Mouse (Mus musculus): ENCODE data around the gene Gm20388. TPM values are rescaled to one million over a fixed set of nuclear protein-coding genes. Genes with fewer than 3 reads are reported as not detected.

Gene Gm20388
- polyA plus RNA-seq, 1 experiment = 8.0 TPM

DNA sequence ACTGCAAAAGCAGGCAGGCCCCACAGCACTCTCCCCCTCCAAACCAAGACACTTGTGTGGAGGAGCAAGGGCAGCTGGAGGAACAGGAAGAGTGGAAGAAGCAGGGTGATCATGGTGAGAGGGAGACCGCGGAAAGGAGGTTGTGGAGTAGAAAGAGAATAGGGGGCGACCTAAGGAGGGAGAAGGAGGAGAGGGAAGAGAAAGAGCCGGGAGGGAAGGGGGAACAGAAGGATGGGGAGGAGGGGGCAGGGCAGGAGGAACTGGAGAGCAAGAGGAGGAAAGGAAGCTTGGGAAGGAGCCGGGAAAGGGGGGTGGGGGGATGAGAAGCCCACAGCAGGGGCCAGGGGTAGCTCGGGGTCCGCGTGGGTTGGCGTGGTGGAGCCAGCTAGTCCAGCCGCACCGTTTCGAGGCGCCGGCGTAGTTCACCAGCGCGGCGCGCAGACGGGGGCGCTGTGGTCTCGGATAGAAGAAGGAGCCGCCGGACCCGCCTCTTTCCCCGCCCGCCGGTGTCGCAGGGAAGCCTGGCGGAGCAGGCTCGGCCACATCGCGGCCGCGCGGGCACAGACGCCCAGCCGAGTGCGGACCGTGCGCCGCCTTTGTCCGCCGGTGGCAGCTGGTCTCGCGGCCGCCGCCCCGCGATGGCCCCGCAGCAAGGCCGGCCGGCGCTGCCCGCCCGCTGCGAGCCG is 3742.8 kb downstream of the Gm20388 start, which contains the start of gene Rhou:
Rhou (plus strand) TSS at position 622 of the 686 bp plus-strand sequence.

DNA sequence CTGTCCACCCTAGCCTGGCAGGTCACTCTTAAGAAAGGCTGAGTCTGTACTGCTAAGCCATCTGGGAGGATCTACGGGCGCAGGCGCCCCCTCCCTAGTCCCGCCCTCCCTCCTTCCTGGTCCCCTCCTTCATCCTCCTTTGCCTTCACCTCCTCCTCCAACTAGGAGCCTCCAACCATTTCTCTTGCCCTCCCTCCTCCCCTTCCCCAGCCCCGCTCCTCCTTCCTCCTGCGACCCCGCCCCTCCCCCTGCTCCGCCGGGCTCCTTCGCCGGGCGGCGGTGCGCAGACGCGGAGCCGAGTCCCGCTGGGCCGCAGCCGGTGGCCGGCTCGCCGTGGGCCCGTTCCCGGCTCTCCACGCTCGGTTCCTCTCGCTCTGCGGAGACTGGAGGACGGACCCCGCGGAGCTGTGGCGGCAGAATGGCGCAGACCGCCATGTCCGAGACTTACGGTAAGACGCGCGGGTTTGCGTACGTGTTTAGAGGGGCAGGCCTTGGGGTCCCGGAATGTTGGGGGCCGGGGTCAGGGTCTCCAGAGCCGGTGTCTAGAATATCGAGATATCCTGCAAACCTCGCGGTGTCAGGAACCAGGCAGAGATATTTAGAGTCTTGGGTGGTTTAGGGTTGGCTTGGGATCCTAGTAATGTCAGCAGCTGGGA is 3895.2 kb downstream of the Gm20388 start, which contains the start of gene Rab4a:
Rab4a (plus strand) TSS at position 268 of the 656 bp plus-strand sequence.

GRCm38 (mm10) chr8:123859648-123860259 is 3949.1 kb downstream of the Gm20388 start, which contains the start of gene Ccsap:
Gene Ccsap (minus strand): TSS chr8:123860209.

DNA sequence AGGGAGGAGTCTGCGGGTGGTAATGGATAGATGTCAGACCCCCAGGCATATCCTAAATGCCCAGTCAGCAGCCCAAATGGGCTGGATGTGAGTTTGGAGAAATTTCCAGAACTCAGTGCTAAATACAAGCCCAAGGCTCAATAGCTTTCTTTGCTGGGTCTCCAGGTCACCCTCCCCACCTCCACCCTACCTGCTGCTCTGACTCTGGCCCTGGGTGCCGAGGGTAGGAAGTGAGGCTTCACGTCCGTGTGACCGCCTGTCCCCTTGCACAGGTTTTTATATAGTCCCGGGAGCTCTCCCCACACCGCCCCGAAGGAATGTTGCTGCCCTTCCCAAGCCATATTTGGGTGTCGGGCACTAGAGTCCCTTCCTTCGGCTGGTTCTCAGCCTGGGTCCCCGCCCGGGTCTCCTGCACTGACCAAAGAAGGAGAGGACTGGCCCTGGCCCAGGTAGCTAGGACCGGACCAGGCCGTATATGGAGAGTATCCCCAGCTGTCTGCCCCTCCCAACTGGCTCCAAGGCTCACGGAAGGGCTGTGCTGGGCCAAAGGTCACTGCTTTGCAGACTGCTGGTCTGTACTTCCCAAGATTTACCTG is 3984.0 kb downstream of the Gm20388 start, which contains the start of gene Acta1:
Acta1 (minus strand) TSS at position 250 of the 596 bp plus-strand sequence.

DNA sequence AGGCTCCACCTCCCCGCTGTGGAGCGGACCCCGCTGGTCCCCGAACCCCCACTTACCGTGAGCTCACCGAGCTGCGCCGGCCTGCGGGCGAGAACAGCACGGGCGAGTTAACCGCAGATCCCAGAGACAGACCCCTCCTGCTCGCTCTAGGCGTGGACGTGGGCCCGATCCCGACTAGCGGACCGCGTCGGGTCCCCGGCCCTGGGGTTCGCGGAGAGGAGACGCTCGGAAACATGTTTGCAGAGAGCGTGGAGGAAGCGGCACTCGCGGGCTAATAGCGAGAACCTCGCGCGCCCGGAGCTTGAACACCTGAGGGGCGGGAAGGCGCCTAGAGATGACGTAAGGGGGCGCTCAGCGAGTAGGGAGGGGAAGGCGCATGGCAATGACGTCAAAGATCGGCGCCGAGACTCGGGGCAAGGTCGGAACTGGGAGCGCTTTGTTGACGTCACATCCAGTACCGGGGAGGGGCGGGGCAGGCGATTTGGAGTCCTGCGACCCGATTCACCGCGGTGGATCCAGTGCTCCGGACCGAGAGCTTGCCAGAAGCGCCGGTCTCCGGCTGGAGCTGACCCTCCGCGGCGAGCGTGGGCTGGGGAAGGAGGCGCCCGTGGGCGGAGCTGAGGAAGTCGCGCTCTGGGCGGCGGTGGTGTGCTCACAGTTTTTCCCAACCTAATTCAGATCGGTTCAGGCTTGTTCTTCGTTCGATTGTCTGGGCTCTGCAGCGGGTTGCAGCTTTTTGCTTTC is 4038.5 kb downstream of the Gm20388 start, which contains the start of gene Nup133:
Nup133 (minus strand) TSS at position 324 of the 744 bp plus-strand sequence.

DNA sequence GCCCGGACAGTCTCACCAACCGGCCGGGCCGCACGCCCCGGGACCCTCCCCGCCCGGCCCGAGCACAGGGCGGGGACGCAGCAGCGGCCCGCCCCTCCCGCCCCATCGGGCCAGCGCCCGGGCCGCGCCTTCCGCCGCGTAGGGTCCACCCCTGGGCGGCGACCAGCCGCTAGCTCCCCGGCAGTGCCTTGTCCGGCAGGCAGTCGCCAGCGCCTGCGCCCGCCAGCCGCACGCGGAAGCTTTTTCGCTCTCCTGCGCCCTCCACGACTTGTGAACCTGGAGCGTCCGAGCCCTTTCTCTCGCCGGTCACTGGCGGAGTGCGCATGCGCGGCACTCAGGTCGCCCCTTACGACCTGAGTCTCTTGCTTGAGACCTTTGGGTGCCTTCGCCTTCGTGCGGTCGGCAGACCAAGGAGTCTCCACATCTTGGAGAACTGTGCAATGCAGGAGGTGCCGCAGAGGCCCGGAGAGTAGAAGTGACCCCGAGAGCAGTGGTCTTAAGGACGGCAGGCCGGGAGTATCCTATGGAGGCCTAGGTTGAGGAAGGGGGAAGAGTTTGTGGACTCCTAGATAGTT is 4072.3 kb downstream of the Gm20388 start, which contains the start of gene Abcb10:
Abcb10 (minus strand) TSS at position 297 of the 575 bp plus-strand sequence.

DNA sequence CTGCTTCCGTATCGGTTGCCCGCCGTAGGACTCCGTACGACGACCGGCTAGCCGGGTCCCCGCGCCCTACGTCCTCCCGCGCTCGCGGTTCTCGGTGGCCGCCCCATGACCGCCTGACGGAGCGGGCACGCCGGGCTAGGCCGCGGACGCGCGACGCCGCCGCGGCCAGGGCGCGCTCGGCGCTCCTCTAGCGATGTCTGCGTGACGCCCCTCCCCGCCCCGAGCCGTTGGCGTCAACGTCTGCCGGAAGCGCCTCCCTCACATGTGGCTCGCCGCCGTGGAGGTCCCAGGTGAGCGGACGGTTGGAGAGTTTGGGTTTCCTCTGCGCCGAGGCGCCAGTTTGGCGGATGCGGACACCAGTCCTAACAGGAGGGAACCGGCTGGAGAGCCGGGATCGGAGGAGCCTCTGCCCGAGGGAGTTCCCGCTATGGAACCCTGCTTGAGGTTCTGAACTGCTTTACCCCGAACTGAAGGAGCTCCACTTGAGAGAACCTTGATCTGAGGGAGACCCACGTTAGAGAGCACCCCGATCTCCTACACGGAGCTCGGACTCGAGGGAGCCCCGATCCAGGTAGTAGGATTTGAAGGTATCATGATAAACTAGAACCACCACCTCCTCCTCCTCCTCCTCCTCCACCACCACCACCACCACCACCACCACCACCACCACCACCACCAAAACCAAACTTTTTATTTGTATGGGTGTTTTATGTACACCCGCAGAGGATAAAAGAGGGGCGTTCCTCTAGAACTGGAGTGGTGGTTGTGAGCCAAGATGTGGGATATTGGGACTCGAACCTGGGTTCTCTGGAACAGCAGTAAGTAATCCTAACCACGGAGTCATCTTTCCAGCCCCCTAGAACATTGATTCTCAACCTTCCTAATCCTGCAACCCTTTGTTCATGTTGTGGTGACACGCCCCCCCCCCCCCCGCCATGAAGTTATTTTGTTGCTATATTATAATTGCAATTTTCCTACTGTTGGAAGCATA is 4110.9 kb downstream of the Gm20388 start, which contains the start of the genes Taf5l and Urb2:
Taf5l (minus strand) TSS at position 161 of the 991 bp plus-strand sequence.
Urb2 (plus strand) TSS at position 272 of the 991 bp plus-strand sequence.

DNA sequence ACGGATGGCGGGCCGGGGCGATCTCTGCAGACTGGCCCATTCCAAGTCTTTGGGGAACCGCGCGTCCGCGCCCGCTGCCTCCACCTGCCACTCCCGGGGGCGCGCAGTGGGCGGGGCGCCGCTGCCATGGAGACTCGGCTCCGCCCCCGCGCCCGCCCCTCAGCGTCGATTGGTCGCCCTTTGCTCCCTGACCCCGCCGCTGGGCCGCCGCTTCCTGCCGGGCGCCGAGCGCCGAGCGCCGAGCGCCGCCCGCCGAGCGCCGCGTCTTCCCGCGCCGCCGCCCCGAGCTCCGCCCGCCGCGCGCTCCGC is 4320.5 kb downstream of the Gm20388 start, which contains the start of gene Galnt2:
Galnt2 (plus strand) TSS at position 216 of the 309 bp plus-strand sequence.

Other genes with a start within 250 kb of the Gm20388 start
- 3.5 and 4.1 TPM in 2 replicates for gene Wfdc1, start 244.5 kb upstream of the Gm20388 start, polyA plus RNA-seq (2012; rRNA removed)
- 0.05 and 0.10 TPM in 2 replicates for gene Atp2c2, start 210.8 kb upstream of the Gm20388 start, polyA plus RNA-seq (2012; rRNA removed)
- gene Tldc1, start 132.4 kb upstream of the Gm20388 start, polyA plus RNA-seq (2012; rRNA removed) = 4.4 and 4.6 TPM in 2 replicates
- gene Cotl1, start 70.3 kb upstream of the Gm20388 start, polyA plus RNA-seq (2012; rRNA removed) = 70.3 and 70.8 TPM in 2 replicates
- gene Klhl36, start 48.6 kb upstream of the Gm20388 start, polyA plus RNA-seq (2012; rRNA removed) = 4.7 TPM in 2 replicates
- 33.0 and 37.5 TPM in 2 replicates for gene Usp10, start 481 bp upstream of the Gm20388 start, polyA plus RNA-seq (2012; rRNA removed)
- gene Crispld2, start 81.6 kb downstream of the Gm20388 start, polyA plus RNA-seq (2012; rRNA removed) = 2.8 and 4.1 TPM in 2 replicates
- 10.7 and 10.8 TPM in 2 replicates for gene Zdhhc7, start 190.6 kb downstream of the Gm20388 start, polyA plus RNA-seq (2012; rRNA removed)
- gene 6430548M08Rik, start 203.3 kb downstream of the Gm20388 start, polyA plus RNA-seq (2012; rRNA removed) = 3.0 and 3.6 TPM in 2 replicates

Data from liver, embryonic 18 days (tissue).